Mouse (Mus musculus) heart, embryonic 12.5 days (tissue): ENCODE measurements at regions not wholly inside any gene's neighbourhood (a gene's known extent, or its start where the extent isn't known, plus 50 kb on each side); places are given as distances from the start of the nearest gene placed in this dataset.
"Not testable (repeated sequence)": the region's sequence is repeated elsewhere in the genome, so short reads cannot be mapped to it uniquely, and the experiment has no call there.

ENCODE experiments used
- ATAC-seq: fragments of 200-750 bp; cut with Nextera tagmentation; 2 replicates; pipeline ENCODE4 v1.8.0; 2017; ENCODE audit warnings: moderate TSS enrichment, moderate library complexity; ENCODE audit not compliant: insufficient number of reproducible peaks, low FRiP score
- H3K27ac ChIP-seq: fragments of 300-500 bp; sonication (generic); 2 replicates; pipeline ENCODE4 v1.5.1; 2016; ENCODE audit warnings: mild to moderate bottlenecking, moderate library complexity; ENCODE audit not compliant: poor library complexity, severe bottlenecking
- H3K27me3 ChIP-seq: fragments of 300-500 bp; sonication (generic); replicated peaks from 2 replicates; pipeline ENCODE4 v1.6.1; 2016; ENCODE audit warnings: mild to moderate bottlenecking, moderate library complexity
- H3K36me3 ChIP-seq: fragments of 300-500 bp; sonication (generic); 2 replicates; pipeline ENCODE4 v1.6.1; 2016; ENCODE audit warnings: mild to moderate bottlenecking, moderate library complexity
- H3K4me1 ChIP-seq: fragments of 300-500 bp; sonication (generic); replicated peaks from 2 replicates; pipeline ENCODE4 v1.6.1; 2016; ENCODE audit warnings: mild to moderate bottlenecking
- H3K4me2 ChIP-seq: fragments of 300-500 bp; sonication (generic); 2 replicates; pipeline ENCODE4 v1.6.1; 2016; ENCODE audit warnings: mild to moderate bottlenecking, moderate library complexity
- H3K4me3 ChIP-seq: fragments of 300-500 bp; sonication (generic); 2 replicates; pipeline ENCODE4 v1.5.1; 2016; ENCODE audit warnings: mild to moderate bottlenecking
- H3K9ac ChIP-seq: fragments of 300-500 bp; sonication (generic); 2 replicates; pipeline ENCODE4 v1.6.1; 2016; ENCODE audit warnings: mild to moderate bottlenecking, moderate library complexity
- H3K9me3 ChIP-seq: fragments of 300-500 bp; sonication (generic); replicated peaks from 2 replicates; pipeline ENCODE4 v1.6.1; 2016; ENCODE audit warnings: mild to moderate bottlenecking, moderate library complexity
- WGBS: fragments of 180-500 bp; shearing (Covaris S2); methylation state at CpG from one replicate; pipeline ENCODE4 v1.1.7; 2016; 5-methylcytosine and 5-hydroxymethylcytosine counted together

DNA sequence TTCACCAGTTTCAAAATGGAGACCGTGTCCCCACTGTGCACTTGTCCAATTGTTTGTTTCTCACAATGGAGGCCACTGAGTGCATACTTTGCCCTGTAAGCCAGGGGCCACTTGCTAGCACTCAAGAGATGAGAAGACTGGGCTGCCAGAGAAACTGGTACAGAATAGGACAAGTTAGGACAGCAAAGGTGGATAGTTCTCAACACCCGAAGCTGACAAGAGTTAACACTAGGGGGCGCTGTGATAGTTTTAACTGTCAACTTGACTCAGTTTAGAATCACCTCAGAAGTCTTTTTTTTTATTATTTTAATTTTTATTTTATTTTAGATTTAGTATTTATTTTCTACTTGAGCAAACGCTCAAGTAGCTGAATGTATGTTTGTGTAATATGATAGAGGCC lies 188.2 kb upstream of the Asap2 start:
- ATAC-seq, H3K4me3 ChIP-seq, H3K4me2 ChIP-seq, H3K4me1 ChIP-seq, H3K27me3 ChIP-seq, H3K27ac ChIP-seq, H3K36me3 ChIP-seq, H3K9ac ChIP-seq: not testable (repeated sequence)
- 65% methylated on average over 4 of the region's 4 CpGs for WGBS
- peaks cover 26% of the 10 kb centered on the region for H3K9me3 ChIP-seq

- H3K9me3 ChIP-seq: peaks cover 32% of the 10 kb centered on the region
- H3K4me1 ChIP-seq, H3K36me3 ChIP-seq, H3K27me3 ChIP-seq, ATAC-seq, H3K4me3 ChIP-seq, H3K9ac ChIP-seq, H3K27ac ChIP-seq, H3K4me2 ChIP-seq: not testable (repeated sequence)
- 74% methylated on average over 5 of the region's 5 CpGs for WGBS
Measured at GRCm38 (mm10) chr12:20805466-20805865, 184.8 kb upstream of the Asap2 start.

- no peaks in the 10 kb centered on the region for H3K4me1 ChIP-seq
- no peak overlapping the region for H3K4me3 ChIP-seq
- H3K27ac ChIP-seq: no peak overlapping the region
- no peak overlapping the region for H3K9ac ChIP-seq
- H3K27me3 ChIP-seq: no peaks in the 10 kb centered on the region
- 87% methylated on average over 2 of the region's 2 CpGs for WGBS
- peaks cover 35% of the 10 kb centered on the region for H3K9me3 ChIP-seq
- H3K36me3 ChIP-seq: no peaks in the 10 kb centered on the region
- no peak overlapping the region for H3K4me2 ChIP-seq
- ATAC-seq: no peak
Measured at GRCm38 (mm10) chr12:20806681-20807080, 183.6 kb upstream of the Asap2 start.

GRCm38 (mm10) chr12:20813836-20814235 lies 176.4 kb upstream of the Asap2 start:
- not testable (repeated sequence) for H3K27ac ChIP-seq, H3K9ac ChIP-seq, H3K4me2 ChIP-seq, H3K4me3 ChIP-seq, H3K36me3 ChIP-seq, ATAC-seq, H3K4me1 ChIP-seq
- WGBS: 71% methylated on average over 6 of the region's 6 CpGs
- Histone ChIP-seq H3K27me3 (peaks cover 10% of the 10 kb centered on the region), H3K9me3 (peaks cover 50% of the 10 kb centered on the region)

DNA sequence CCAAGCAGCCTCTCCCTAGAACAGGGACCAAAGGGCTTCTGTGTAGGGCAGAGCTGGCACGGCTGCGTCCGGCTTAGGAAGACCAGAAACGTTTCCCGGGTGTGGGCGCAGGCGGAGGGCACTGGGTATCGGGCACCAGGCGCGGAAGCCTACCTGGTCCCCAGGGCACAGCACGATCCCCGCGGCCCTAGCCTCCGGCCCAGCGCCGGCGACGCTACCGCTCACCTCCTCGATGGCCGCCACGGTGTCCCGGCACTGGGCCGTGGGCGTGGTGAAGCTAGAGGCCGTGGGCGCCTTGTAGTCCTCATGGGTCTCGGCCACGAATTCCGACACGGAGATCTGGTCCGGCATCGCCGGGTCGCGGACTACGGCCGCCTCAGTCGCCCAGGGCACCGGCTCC lies 175.1 kb upstream of the Asap2 start:
- not testable (repeated sequence) for H3K36me3 ChIP-seq, H3K4me1 ChIP-seq, H3K27ac ChIP-seq
- H3K9me3 ChIP-seq: peaks cover 43% of the 10 kb centered on the region
- peak overlapping the region; percentile 54 for H3K4me2 ChIP-seq
- H3K9ac ChIP-seq: peak overlapping the region; percentile 34; the same call in 1 of the 2 replicates
- peaks cover 10% of the 10 kb centered on the region for H3K27me3 ChIP-seq
- H3K4me3 ChIP-seq: peak overlapping the region; percentile 49
- peak; percentile 25; the same call in 1 of the 2 replicates for ATAC-seq
- WGBS: 8% methylated on average over 40 of the region's 40 CpGs

GRCm38 (mm10) chr12:20815599-20815998 lies 174.7 kb upstream of the Asap2 start:
- 5% methylated on average over 31 of the region's 38 CpGs for WGBS
- Histone ChIP-seq H3K4me3 (peak overlapping the region; percentile 49), H3K9me3 (peaks cover 41% of the 10 kb centered on the region), H3K9ac (peak overlapping the region; percentile 34; the same call in 1 of the 2 replicates), H3K36me3 (no peaks in the 10 kb centered on the region), H3K4me1 (no peaks in the 10 kb centered on the region), H3K4me2 (peak overlapping the region; percentile 54), H3K27ac (no peak overlapping the region), H3K27me3 (peaks cover 10% of the 10 kb centered on the region)
- peak; percentile 92 for ATAC-seq

DNA sequence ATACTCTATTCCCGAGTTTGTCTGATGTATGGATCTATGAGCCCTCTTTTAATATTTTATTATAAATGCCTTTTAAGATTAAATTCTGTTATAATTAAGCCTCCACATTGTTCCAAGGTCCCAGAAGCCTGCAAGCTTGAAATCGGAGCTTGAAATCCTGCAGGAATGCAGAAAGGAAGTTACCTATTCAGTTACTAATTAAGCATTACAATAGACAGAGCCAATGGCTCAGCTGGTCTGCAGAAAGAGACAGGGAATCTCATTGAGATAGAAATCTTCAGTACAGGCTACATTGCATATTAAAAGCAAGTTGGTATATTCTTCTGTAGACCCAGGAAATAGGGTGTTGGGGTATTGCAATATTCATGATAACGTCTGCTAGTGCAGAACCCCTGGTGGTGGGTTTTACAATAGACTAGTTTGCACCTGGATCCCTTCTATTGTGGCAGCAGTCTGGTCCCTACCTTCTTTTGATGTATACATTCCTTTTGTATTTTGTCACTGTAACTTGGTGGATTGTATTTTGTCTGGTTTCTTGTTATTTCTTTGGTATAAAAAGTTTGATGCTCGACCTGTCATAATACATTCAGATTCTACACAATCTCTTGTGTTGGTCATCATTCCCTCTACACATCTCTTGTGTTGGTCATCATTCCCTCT lies 146.5 kb upstream of the Asap2 start:
- H3K4me1 ChIP-seq, H3K4me2 ChIP-seq, H3K36me3 ChIP-seq, H3K9ac ChIP-seq, H3K27ac ChIP-seq, ATAC-seq, H3K27me3 ChIP-seq, H3K4me3 ChIP-seq: not testable (repeated sequence)
- peaks cover 35% of the 10 kb centered on the region for H3K9me3 ChIP-seq
- 61% methylated on average over 4 of the region's 4 CpGs for WGBS

- not testable (repeated sequence) for H3K27ac ChIP-seq, H3K9ac ChIP-seq, ATAC-seq, H3K4me1 ChIP-seq, H3K4me3 ChIP-seq, H3K36me3 ChIP-seq, H3K27me3 ChIP-seq
- Histone ChIP-seq H3K4me2 (peak overlapping the region; percentile 20; the same call in 1 of the 2 replicates), H3K9me3 (peaks cover 32% of the 10 kb centered on the region)
- 44% methylated on average over 7 of the region's 7 CpGs for WGBS
Measured at GRCm38 (mm10) chr12:20844873-20845272, 145.4 kb upstream of the Asap2 start.

- H3K27ac ChIP-seq: no peak overlapping the region
- H3K9ac ChIP-seq: no peak overlapping the region
- H3K27me3 ChIP-seq: no peaks in the 10 kb centered on the region
- peak overlapping the region; percentile 20; the same call in 1 of the 2 replicates for H3K4me2 ChIP-seq
- peaks cover 36% of the 10 kb centered on the region for H3K9me3 ChIP-seq
- H3K4me1 ChIP-seq: no peaks in the 10 kb centered on the region
- 53% methylated on average over 17 of the region's 17 CpGs for WGBS
- no peaks in the 10 kb centered on the region for H3K36me3 ChIP-seq
- no peak for ATAC-seq
- no peak overlapping the region for H3K4me3 ChIP-seq
Measured at GRCm38 (mm10) chr12:20845297-20845696, 145.0 kb upstream of the Asap2 start.

- H3K4me2 ChIP-seq, H3K4me1 ChIP-seq, H3K36me3 ChIP-seq, H3K4me3 ChIP-seq, H3K9ac ChIP-seq, ATAC-seq, H3K27ac ChIP-seq, H3K27me3 ChIP-seq: not testable (repeated sequence)
- WGBS: 69% methylated on average over 6 of the region's 6 CpGs
- H3K9me3 ChIP-seq: peaks cover 62% of the 10 kb centered on the region
Measured at GRCm38 (mm10) chr12:20884104-20884503, 106.2 kb upstream of the Asap2 start.

DNA sequence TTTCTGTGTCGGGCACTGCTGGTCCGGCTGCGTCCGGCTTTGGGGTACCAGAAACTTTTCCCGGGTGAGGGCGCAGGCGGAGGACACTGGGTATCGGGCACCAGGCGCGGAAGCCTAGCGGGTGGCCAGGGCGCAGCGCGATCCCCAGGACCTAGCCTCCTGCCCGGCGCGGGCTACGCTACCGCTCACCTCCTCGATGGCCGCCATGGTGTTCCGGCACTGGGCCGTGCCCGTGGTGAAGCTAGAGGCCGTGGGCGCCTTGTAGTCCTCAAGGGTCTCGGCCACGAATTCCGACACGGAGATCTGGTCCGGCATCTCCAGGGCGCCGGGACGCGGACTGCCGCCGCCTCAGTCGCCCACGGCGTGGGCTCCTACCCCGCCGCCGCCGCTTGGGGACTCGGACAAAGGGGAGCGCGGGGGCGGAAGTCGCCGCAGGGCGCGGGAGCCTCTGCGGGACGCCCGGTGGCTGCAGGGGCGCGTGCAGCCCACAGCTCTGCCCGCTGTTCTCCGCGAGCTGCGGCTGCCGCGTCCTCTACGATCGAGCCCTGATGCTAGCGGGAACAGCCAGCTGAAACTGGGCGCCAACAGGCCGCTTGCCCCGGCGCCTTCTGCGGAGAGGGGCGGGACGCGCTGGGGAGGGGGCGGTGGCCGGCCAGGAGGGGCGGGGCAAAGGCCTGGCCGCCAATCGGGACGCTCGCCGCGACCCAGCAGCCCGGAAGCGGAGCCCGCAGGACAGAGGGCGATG lies 69.4 kb upstream of the Asap2 start:
- Histone ChIP-seq H3K27ac (peak overlapping the region; percentile 92), H3K4me3 (peak overlapping the region; percentile 95), H3K9ac (peak overlapping the region; percentile 96), H3K9me3 (peaks cover 15% of the 10 kb centered on the region), H3K4me2 (peak overlapping the region; percentile 68), H3K36me3 (peaks cover 23% of the 10 kb centered on the region)
- under 1% methylated on average over 86 of the region's 87 CpGs for WGBS
- peak; percentile 100 for ATAC-seq
- not testable (repeated sequence) for H3K27me3 ChIP-seq, H3K4me1 ChIP-seq
